Mouse (Mus musculus) E14TG2a.4 (cell line): ENCODE measurements around the gene Cmas.

Source experiments
- CTCF ChIP-seq: conservative IDR thresholded peaks from 2 replicates; pipeline ENCODE4 v1.5.1; 2014; ENCODE audit warnings: low read length
- NANOG ChIP-seq: IDR thresholded peaks from 2 replicates; pipeline ENCODE4 v1.6.1; 2014; ENCODE audit warnings: borderline replicate concordance, low read length, mixed read lengths

DNA sequence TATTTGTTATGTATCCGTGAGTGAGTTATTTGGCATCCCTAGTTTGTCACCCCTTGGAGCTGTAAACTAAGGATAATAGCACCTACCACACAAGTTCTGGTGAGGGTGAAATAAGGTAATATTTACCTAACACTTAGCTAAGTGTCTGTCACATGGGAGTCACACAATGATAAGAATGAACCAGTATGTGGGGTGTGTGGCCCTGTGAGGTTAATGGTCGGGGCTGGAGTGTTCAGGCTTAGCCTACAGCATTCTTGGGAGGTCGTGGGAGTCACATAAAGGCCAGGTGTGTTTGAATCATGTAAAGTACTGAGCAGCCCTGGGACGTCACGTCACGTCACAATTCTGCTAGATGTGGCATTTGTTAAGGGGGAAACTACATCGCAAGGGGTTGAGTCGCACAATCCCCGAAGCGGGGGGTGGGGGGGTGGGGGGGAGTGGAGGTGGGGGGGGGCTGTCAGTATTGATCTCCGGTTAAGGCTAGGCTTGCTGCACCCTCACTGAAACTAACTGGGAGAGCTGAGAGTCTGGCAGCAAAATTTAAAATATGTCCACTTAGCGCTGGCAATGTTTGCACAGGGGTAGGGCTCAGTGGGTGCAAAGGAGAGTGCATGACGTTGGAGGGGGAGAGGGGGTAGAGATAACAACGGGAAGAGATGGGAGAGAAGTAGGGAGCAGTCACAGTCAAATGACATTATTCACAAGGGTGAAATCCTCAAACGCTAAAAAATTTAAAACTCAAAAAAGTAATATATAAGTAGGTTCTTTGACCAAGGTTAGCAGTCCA, 39.4 kb downstream of the Cmas start:
- no peak for TF ChIP-seq CTCF
- no peak for TF ChIP-seq NANOG
